Mouse (Mus musculus): ENCODE measurements at regions not wholly inside any gene's neighbourhood (a gene's known extent, or its start where the extent isn't known, plus 50 kb on each side); places are given as distances from the start of the nearest gene placed in this dataset.

DNA sequence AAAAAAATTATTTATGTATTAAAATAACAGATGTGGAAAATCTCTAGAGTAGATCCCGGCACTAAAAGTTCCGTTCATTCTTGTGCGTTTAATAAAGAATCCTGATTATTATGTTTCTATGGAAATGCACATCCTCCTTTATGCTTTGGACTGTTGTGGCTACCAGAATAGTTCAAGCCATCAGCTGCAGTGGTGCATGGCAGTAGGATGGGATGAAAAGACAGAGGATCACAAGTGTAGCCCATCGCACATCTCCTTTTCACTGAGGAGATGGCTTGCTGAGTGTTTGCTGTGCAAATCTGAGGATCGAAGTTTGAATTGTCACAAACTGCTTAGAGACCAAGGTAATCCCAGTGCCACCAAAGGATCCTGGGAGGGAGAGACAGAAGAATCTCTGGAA lies 121.0 kb downstream of the Fam198b start:
- Histone ChIP-seq H3K4me3 (ENCODE audit: control insufficient read depth in 1 of 2, insufficient read depth in 1 of 2, low read depth in 2 of 2, low read length in 2 of 2) (no peak overlapping the region), H3K27ac (ENCODE audit: control insufficient read depth, low read depth, low read length) (no peak overlapping the region), H3K4me1 (ENCODE audit: control insufficient read depth in 1 of 2, insufficient read depth in 2 of 2, low read length in 2 of 2) (no peaks in the 10 kb centered on the region), H3K9ac (ENCODE audit: control insufficient read depth, low read depth, low read length, poor library complexity, severe bottlenecking) (no peak overlapping the region), H3K79me2 (ENCODE audit: control insufficient read depth, insufficient read depth, low read length, poor library complexity) (no peaks in the 10 kb centered on the region), H3K36me3 (ENCODE audit: control insufficient read depth in 1 of 2, insufficient read depth in 2 of 2, low read length in 2 of 2) (no peaks in the 10 kb centered on the region), H3K9me3 (replicated peaks; ENCODE audit: insufficient read depth, low read length) (no peaks in the 10 kb centered on the region), H3K27me3 (ENCODE audit: control insufficient read depth in 1 of 2, insufficient read depth in 2 of 2, low read length in 2 of 2) (no peaks in the 10 kb centered on the region; a peak in 1 of 4 replicates)
- DNase-seq (ENCODE audit: low read depth, low spot score) = no peak
- no peak for TF ChIP-seq MXI1 (IDR thresholded peaks at IDR 0.05; ENCODE audit: low read depth, low read length)
- TF ChIP-seq CTCF (IDR thresholded peaks at IDR 0.05 in 2 of 3, conservative IDR thresholded peaks at IDR 0.05 in 1 of 3; ENCODE audit: control insufficient read depth in 1 of 3, insufficient read depth in 1 of 3, low read depth in 2 of 3, low read length in 3 of 3, poor library complexity in 1 of 3, severe bottlenecking in 1 of 3) = no peak
- no peak for TF ChIP-seq GATA1 (IDR thresholded peaks at IDR 0.05; ENCODE audit: low read depth, low read length)

DNA sequence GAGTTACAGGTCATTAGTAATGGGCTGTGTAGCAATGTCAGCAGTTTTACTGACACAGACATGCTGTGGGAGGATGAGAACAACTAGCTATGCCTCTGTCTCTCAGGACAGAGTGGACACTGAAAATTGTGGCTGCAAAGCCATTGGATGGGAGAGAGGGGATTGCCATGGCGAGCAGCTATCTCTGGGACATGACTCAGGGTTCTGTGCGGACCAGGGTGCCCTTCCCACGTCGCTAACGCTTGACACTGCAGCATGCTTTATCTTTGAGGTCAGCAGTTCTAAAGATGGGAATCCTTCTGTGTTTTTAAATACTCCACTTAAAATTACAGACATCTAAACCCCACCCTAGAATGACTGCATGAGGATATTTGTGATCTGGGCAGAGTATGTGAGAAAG lies 121.9 kb downstream of the Fam198b start:
- Histone ChIP-seq H3K4me3 (ENCODE audit: control insufficient read depth in 1 of 2, insufficient read depth in 1 of 2, low read depth in 2 of 2, low read length in 2 of 2) (no peak overlapping the region), H3K27ac (ENCODE audit: control insufficient read depth, low read depth, low read length) (no peak overlapping the region), H3K27me3 (ENCODE audit: control insufficient read depth in 1 of 2, insufficient read depth in 2 of 2, low read length in 2 of 2) (no peaks in the 10 kb centered on the region; a peak in 1 of 4 replicates), H3K79me2 (ENCODE audit: control insufficient read depth, insufficient read depth, low read length, poor library complexity) (no peaks in the 10 kb centered on the region), H3K9me3 (replicated peaks; ENCODE audit: insufficient read depth, low read length) (no peaks in the 10 kb centered on the region), H3K36me3 (ENCODE audit: control insufficient read depth in 1 of 2, insufficient read depth in 2 of 2, low read length in 2 of 2) (no peaks in the 10 kb centered on the region), H3K4me1 (ENCODE audit: control insufficient read depth in 1 of 2, insufficient read depth in 2 of 2, low read length in 2 of 2) (no peaks in the 10 kb centered on the region), H3K9ac (ENCODE audit: control insufficient read depth, low read depth, low read length, poor library complexity, severe bottlenecking) (no peak overlapping the region)
- no peak for DNase-seq (ENCODE audit: low read depth, low spot score)
- TF ChIP-seq NELFE (IDR thresholded peaks at IDR 0.05; ENCODE audit: low read depth, low read length) (no peak), TAL1 (IDR thresholded peaks at IDR 0.05; ENCODE audit: low read length) (no peak), ZNF384 (IDR thresholded peaks at IDR 0.05; ENCODE audit: low read depth, low read length) (no peak), POLR2AphosphoS5 (IDR thresholded peaks at IDR 0.05; ENCODE audit: borderline replicate concordance, low read depth, low read length) (no peak), MYC (IDR thresholded peaks at IDR 0.05; ENCODE audit: low read depth, low read length) (no peak), UBTF (IDR thresholded peaks at IDR 0.05; ENCODE audit: borderline replicate concordance, insufficient read depth, low read depth, low read length) (no peak), ZMIZ1 (IDR thresholded peaks at IDR 0.05; ENCODE audit: low read depth, low read length) (no peak), POLR2A (IDR thresholded peaks at IDR 0.05; ENCODE audit: control insufficient read depth in 1 of 2, insufficient read depth in 1 of 2, low read depth in 1 of 2, low read length in 2 of 2, poor library complexity in 1 of 2) (no peak), SMC3 (IDR thresholded peaks at IDR 0.05; ENCODE audit: low read depth, low read length) (no peak), GATA1 (IDR thresholded peaks at IDR 0.05; ENCODE audit: low read depth, low read length) (no peak)

DNA sequence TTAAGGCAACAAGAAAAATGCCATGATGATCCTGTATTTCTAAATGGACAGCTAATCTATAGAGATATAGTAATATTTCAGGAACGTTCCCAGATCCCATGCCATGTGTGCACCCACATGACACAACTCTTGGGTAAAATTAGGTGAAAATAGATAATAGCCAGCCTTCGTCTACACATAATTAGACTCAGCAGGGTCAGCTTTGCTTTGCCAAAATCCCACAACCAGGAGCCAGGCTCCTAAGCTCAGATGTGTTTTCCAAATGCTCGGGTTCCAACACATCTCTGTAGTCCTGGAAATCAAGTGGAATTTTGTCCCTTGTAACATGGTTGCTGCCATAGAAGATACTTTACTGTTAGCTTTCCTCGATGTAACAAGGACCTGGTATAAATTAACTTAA lies 122.7 kb downstream of the Fam198b start:
- no peaks in the 10 kb centered on the region for H3K4me1 ChIP-seq (ENCODE audit: control insufficient read depth in 1 of 2, insufficient read depth in 2 of 2, low read length in 2 of 2)
- no peaks in the 10 kb centered on the region for H3K36me3 ChIP-seq (ENCODE audit: control insufficient read depth in 1 of 2, insufficient read depth in 2 of 2, low read length in 2 of 2)
- no peak overlapping the region for H3K27ac ChIP-seq (ENCODE audit: control insufficient read depth, low read depth, low read length)
- no peak overlapping the region for H3K9ac ChIP-seq (ENCODE audit: control insufficient read depth, low read depth, low read length, poor library complexity, severe bottlenecking)
- no peaks in the 10 kb centered on the region for H3K79me2 ChIP-seq (ENCODE audit: control insufficient read depth, insufficient read depth, low read length, poor library complexity)
- no peak overlapping the region for H3K4me3 ChIP-seq (ENCODE audit: control insufficient read depth in 1 of 2, insufficient read depth in 1 of 2, low read depth in 2 of 2, low read length in 2 of 2)
- no peaks in the 10 kb centered on the region for H3K9me3 ChIP-seq (replicated peaks; ENCODE audit: insufficient read depth, low read length)
- DNase-seq (ENCODE audit: low read depth, low spot score) = no peak
- TF ChIP-seq GABPA (IDR thresholded peaks at IDR 0.05; ENCODE audit: low read depth, low read length) = no peak
- TF ChIP-seq SMC3 (IDR thresholded peaks at IDR 0.05; ENCODE audit: low read depth, low read length) = no peak
- no peak for TF ChIP-seq JUND (IDR thresholded peaks at IDR 0.05; ENCODE audit: low read depth, low read length)
- TF ChIP-seq CHD1 (IDR thresholded peaks at IDR 0.05; ENCODE audit: low read depth, low read length) = no peak
- TF ChIP-seq ZMIZ1 (IDR thresholded peaks at IDR 0.05; ENCODE audit: low read depth, low read length) = no peak
- TF ChIP-seq USF1 (IDR thresholded peaks at IDR 0.05; ENCODE audit: low read depth, low read length) = no peak
- TF ChIP-seq ELF1 (IDR thresholded peaks at IDR 0.05; ENCODE audit: low read depth, low read length) = no peak
- TF ChIP-seq MYB (IDR thresholded peaks at IDR 0.05; ENCODE audit: low read depth, low read length) = no peak
- TF ChIP-seq NELFE (IDR thresholded peaks at IDR 0.05; ENCODE audit: low read depth, low read length) = no peak
- no peak for TF ChIP-seq TAL1 (IDR thresholded peaks at IDR 0.05; ENCODE audit: low read length)
- TF ChIP-seq MYC (IDR thresholded peaks at IDR 0.05; ENCODE audit: low read depth, low read length) = no peak
- no peaks in the 10 kb centered on the region; a peak in 1 of 4 replicates for H3K27me3 ChIP-seq (ENCODE audit: control insufficient read depth in 1 of 2, insufficient read depth in 2 of 2, low read length in 2 of 2)

All from MEL (cell line).